Mouse (Mus musculus) T-helper 1 cell (primary cell): ENCODE results near the gene Plaur.

Source experiments
- in situ Hi-C: fragments of 300-600 bp; cut with MboI, MseI; formaldehyde crosslinking; loops from one replicate; pipeline ENCODE4 v1.15.1; 2025; ENCODE audit warnings: high pct_unique_total_duplicates

Plaur gene

GRCm38 (mm10) chr7:24445266-24445926 lies 16.9 kb upstream of the Plaur start:
- in situ Hi-C loops = no loop called here

GRCm38 (mm10) chr7:24446697-24447340 lies 15.5 kb upstream of the Plaur start:
- in situ Hi-C loops = no loop called here

- in situ Hi-C loops = no loop called here
Observed at GRCm38 (mm10) chr7:24448782-24449517, 13.3 kb upstream of the Plaur start.

GRCm38 (mm10) chr7:24450585-24451017 lies 11.7 kb upstream of the Plaur start:
- in situ Hi-C loops = no loop called here

GRCm38 (mm10) chr7:24451855-24452311 lies 10.4 kb upstream of the Plaur start, which contains the start of gene Irgc1:
Gene Irgc1, minus strand, starts transcription at chr7:24452297.
- in situ Hi-C loops = no loop called here

GRCm38 (mm10) chr7:24454199-24454598 lies 8.1 kb upstream of the Plaur start:
- in situ Hi-C loops = no loop called here

GRCm38 (mm10) chr7:24455726-24456125 lies 6.6 kb upstream of the Plaur start:
- in situ Hi-C loops = no loop called here

GRCm38 (mm10) chr7:24457726-24458370 lies 4.4 kb upstream of the Plaur start:
- in situ Hi-C loops = no loop called here

GRCm38 (mm10) chr7:24459440-24459839 lies 2.8 kb upstream of the Plaur start:
- in situ Hi-C loops = no loop called here

- in situ Hi-C loops = no loop called here
Observed at GRCm38 (mm10) chr7:24459843-24460242, 2.4 kb upstream of the Plaur start.

GRCm38 (mm10) chr7:24461376-24462051 lies 770 bp upstream of the Plaur start:
- in situ Hi-C loops = no loop called here

- in situ Hi-C loops = no loop called here
Observed at GRCm38 (mm10) chr7:24466835-24467234, 4.6 kb downstream of the Plaur start.

GRCm38 (mm10) chr7:24467886-24468285 lies 5.6 kb downstream of the Plaur start:
- in situ Hi-C loops = no loop called here

GRCm38 (mm10) chr7:24469126-24469525 lies 6.8 kb downstream of the Plaur start:
- in situ Hi-C loops = no loop called here

GRCm38 (mm10) chr7:24470356-24470755 lies 8.1 kb downstream of the Plaur start:
- in situ Hi-C loops = no loop called here

- in situ Hi-C loops = no loop called here
Observed at GRCm38 (mm10) chr7:24472442-24472841, 10.2 kb downstream of the Plaur start.

- in situ Hi-C loops = no loop called here
Observed at GRCm38 (mm10) chr7:24472937-24473336, 10.7 kb downstream of the Plaur start.

- in situ Hi-C loops = no loop called here
Observed at GRCm38 (mm10) chr7:24473913-24474529, 11.7 kb downstream of the Plaur start.

GRCm38 (mm10) chr7:24474811-24475506 lies 12.7 kb downstream of the Plaur start:
- in situ Hi-C loops = no loop called here

- in situ Hi-C loops = no loop called here
Observed at GRCm38 (mm10) chr7:24476338-24476737, 14.1 kb downstream of the Plaur start.
